Mouse (Mus musculus) erythroblast, adult 5-6 weeks (primary cell): ENCODE measurements around the gene Crb1. TPM values are rescaled to one million over a fixed set of nuclear protein-coding genes. Genes with fewer than 3 reads are reported as not detected.
"Not testable (repeated sequence)": the region's sequence is repeated elsewhere in the genome, so short reads cannot be mapped to it uniquely, and the experiment has no call there.

ENCODE experiments used
- ATAC-seq: replicated peaks from 2 replicates; pipeline ENCODE4 v1.8.0; 2016; ENCODE audit warnings: moderate number of reproducible peaks, mild to moderate bottlenecking, moderate TSS enrichment, inconsistent platforms; ENCODE audit not compliant: poor library complexity, low FRiP score, severe bottlenecking
- total RNA-seq, 2 experiments: library from RNA; stranded (forward) in 1 of 2; stranded (reverse) in 1 of 2; fragments of 150-400 nt in 1 of 2; fragments of 200-764, 138-1000 nt in 1 of 2; gene quantifications; 2 replicates each; pipeline versions ENCODE4 v1.2.3 to v1.2.4; 2015 to 2017; ENCODE audit warnings: low replicate concordance in 2 of 2

Crb1 gene
- total RNA-seq, 2 experiments from 2014 or later, result not detected

DNA sequence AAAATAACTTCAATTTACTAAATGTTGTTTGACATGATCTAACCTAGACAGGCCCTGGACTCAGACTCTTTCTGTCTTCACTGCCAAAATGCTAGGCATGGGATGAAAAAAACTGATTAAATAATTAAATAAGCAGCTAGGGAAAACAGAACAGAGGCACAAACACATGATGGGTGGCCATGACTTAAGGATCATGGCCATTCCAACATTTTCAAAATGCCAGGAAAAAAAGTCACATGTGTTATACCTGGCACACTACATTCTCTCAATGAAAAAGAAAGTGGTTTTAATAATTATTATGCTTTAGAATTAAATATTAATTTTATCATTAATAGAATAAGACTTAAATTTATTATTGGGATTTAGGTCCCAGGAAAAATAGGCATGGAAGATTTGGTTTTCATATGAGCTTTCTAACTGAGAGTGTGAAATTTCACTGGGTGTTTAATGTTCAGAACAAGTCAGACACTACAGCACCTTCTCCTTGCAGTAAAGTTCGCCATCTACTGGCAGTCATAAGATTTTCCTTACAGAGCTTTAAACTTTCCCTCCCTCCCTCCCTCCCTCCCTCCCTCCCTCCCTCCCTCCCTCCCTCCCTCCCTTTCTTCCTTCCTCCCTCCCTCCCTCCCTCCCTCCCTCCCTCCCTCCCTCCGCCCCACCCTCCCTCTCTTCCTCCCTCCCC lies 36.6 kb downstream of the Crb1 start:
- no peak for ATAC-seq

DNA sequence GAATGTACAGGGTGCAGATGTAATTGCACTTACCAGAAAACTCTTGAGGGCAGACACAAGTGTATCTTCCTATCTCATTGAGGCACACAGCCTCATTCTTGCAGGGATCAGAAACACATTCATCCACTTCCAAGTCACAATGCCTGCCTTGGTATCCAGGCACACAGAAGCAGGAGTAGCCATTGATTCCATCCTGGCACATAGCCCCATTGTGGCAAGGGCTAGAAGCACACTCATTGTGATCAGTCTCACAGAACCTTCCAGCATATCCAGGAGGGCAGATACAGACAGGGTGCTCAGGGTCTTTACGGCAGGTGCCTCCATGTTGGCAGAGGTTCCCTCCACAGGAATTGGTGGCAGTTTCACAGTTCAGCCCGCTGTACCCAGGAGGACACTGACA lies 39.9 kb downstream of the Crb1 start:
- ATAC-seq, result no peak

DNA sequence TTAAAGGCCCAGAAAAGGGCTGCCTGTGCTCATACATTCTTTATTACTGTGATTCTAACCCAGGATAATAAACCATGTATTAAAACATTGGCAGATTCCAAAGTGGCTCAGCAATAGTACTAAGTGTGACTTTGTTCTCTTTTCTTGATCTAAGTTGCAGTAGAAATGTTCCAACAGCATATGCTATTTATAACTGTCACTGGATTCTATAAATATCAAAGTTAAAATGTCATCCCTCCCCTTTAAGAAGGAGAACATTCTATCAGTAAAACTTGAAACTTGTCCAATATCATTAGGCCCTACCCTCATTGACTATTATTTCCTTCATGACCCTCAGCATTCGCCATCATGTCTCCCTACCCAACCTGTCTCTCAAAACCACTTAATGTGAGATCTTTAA lies 48.1 kb downstream of the Crb1 start:
- ATAC-seq, result no peak

DNA sequence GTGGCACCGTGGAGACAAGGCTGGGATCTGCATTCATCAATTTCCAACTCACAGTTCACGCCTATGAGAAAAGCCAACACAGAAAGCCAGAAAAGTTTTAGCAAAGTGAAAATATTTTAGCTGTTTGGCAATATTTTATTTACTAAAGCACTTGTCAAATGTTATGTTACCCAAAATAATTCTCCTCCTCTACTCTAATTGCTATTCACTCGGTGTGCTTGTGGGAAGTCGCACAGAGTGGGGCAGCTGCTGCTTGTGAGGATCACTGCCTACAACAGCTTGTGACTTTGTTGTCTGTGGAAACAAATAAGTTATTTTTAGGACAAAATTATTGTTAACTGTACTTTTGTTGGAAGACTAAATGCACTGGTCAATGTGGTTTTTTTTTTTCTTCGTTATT lies 48.6 kb downstream of the Crb1 start:
- no peak for ATAC-seq

DNA sequence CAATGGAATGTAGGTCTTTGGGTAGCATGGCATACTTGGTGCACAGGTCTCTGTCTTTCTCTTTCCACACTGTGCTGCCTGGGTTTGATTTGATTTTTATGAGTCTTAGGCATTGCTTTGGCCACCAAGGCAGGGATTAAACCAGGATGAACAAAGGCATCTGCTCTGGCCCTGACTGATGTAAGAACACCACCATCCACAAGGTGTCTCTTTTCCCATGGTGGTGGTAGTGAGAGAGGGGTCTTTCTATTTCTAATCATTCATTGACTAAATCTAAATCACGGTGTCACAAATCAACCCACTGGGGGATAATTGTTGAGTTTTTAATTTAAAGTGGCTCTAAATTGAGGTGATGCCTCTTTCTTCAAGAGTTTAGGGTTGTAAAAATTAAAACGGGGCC lies 51.5 kb downstream of the Crb1 start:
- ATAC-seq, result no peak

DNA sequence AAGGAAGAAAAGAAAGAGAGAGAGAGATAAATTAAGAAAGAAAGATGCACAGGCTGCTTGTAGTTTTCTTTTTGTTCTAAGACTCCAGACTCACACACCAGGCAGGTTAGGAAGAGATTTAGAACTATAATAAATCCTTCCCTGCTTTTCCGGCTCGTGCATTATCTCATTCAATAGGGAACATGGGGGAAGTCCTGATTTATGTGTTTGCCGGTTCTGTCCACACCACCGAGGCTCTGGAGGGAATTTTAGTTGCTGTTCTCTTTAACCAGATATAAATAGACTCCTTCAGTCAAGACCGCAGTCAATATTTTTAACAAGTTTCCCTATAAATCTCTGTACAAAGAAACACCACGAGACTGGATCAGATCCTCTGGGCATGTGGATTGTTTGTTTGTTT lies 57.1 kb downstream of the Crb1 start:
- ATAC-seq, result no peak

DNA sequence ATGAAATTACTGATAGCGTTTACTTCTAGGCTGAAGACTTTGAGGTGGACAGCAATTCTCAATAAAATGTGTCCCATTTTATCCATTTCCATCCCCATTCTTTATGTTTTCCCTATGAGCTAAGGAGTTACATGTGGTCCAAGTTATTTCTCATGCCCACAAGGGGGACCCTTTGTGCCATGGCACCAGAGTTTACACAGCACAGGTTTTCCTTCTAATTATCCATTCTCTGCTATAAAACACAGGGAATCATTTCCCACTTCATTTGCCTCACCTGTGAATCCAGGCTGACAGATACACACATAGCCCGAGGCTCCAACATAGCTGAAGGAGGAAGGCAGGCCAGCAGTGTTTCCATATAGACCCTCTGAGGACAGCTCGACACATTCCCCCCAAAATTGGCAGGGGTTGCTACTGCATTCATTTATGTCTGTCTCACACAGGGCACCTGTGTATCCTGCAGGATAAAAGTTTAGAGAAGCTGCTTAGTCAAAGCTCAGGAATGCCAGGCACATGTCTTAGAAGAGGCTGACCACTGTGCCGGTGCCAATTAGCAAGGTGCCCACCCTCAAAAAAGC lies 62.5 kb downstream of the Crb1 start:
- no peak for ATAC-seq

DNA sequence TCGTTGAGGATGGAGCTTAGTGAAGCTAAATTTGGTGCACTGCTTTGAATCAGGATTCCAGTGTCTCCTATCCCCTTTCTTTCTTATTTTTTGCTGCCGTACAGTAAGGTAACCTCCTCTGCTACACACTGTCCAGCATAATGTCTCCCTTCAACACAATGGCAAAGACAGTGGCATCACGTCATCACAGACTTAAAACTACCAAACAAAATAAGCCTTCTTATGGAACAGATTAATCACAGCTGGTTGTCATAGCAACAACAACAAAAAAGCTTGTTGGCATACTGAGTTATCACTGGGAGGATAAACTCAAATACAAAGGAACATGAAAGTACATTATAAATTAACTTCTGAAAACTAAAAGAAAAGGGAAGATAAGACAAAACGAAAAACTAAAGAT lies 68.0 kb downstream of the Crb1 start:
- no peak for ATAC-seq

DNA sequence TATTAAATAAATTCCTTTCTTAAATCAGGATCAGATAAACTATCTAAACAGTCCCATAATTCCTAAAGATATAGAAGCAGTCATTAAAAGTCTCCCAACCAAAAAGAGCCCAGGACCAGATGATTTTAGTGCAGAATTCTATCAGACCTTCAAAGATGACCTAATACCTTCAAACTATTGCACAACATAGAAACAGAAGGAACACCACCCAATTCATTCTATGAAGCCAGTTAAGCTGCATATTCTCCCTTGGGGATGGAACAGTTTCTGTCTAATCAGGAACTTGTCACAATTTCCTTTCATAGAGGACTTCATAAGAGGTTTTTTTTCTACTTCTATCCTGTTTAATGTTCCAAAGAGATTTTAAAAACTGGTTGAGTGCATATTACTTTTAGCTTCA lies 74.4 kb downstream of the Crb1 start:
- ATAC-seq, result not testable (repeated sequence)

DNA sequence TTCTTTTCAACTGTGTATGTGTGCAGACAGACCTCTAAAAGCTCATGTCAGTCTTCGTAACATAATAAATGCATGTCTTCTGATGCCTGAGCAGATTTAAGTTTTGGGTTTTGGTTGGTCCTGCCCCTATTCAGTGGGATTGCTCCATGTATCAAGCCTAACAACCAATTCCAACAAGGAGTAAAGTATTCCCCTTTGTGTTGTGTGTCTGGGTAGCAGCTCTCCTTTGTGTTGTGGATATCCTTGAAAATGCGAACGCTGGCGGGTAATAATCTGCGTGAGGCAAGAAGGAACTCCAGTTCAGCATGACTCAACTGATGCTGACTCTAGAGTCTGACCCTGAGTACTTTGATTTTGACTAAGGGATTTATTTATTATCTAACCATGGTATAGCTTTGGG lies 75.1 kb downstream of the Crb1 start:
- no peak for ATAC-seq

DNA sequence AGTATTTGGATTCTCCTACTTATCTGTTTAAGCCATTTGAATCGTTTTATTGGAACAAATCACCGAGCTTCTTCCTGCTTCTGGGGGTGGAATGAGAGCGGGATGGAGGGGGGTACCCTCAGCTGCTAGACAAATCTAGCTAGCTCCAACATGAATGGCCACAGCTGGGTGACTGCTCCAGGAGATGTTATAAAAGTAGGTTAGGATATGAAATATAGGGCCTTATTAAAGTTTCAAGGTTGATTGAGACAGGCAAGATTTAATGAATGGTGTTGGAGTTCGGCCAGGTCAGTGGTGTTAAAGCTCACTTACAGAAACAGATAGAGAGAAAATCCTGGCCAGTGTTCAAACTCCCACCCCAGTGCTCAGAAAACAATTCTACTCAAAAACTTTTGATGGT lies 84.9 kb downstream of the Crb1 start:
- ATAC-seq, result no peak

DNA sequence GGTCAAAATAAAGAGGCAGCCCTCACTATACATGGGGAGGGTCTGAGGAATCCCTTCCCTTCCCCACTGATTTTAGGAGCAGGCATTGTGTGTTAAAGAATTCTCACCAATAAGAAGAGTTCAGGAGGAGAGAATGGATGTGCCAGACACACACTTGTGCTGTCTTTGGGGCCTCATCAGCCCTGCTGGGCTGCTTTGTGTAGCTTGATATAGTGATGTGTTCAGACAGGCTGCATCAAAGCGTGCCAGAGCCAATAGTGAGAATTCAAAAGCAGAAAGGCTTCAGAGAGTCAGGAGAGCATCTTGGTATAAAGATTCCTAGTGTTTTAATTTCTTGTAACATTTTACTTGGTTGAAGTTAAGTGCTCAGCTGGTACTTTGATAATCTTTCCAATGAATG lies 85.3 kb downstream of the Crb1 start:
- no peak for ATAC-seq

DNA sequence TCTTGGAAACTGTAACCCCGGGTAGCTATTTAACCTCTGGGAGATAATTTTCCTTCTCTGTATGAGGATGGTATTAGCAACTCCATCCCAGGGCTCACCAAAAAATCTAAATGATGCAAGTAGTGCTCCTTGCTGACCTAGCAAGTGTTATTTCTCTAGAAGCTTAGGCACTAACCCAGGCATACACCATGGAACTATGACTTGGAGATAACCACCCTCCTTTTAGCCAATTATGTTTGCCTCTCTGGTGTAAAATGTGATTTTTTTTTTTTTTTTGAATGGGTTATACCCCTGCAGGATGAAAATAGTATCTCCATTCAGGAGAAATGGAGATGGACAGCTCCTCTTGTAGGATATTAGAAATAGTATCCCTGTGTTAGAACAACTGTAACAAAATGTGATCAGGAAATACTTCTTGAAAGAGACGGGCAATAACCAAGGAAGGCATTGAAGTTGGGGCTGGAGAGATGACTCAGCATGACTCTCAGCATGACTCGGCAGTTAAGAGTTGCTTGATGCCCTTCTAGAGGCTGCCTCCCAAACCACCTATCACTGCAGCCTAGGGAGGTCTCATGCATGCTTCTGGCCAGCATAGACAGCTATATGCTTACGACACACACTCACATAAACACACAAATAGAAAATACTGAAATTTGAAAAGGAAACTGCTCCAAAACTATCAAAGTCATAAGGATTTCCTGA lies 100.1 kb downstream of the Crb1 start:
- ATAC-seq, result peak; percentile 93

DNA sequence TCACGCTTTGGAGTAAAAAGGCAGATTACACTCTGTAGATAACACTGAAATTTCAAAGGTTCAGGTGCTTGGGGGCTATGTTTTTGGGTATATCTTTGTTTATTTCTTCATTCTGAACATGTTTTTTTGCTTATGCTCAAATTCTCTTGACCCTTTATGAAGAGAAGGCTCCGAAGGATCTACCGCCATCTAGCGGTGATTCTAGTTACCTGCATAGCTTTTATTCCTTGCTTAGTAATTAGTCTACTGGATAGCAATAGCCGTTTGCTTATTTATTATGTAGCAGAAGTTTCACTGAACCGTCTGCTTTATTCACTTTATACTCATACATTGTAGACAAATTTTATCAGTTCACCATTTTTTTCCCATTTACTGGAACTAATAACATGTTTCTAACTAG lies 109.1 kb downstream of the Crb1 start:
- ATAC-seq, result peak; percentile 70

DNA sequence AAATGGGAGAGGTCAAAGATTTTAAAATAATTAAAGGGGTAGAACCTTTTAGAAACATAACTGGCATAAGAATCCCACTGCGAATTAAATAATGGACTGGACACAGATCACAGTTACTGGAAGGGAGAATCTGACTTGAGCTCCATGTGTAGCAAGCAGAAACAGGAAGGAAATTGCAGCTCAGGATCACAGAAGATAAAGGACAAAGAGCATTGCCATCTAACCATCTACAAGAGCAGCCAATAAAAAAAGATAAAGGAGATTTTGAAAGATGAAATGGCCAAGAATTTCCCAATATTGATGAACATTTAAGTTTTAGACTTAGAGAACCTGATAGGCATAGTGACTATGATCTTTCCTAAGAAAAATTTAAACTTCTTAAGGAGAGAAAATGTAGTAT lies 112.7 kb downstream of the Crb1 start:
- no peak for ATAC-seq

DNA sequence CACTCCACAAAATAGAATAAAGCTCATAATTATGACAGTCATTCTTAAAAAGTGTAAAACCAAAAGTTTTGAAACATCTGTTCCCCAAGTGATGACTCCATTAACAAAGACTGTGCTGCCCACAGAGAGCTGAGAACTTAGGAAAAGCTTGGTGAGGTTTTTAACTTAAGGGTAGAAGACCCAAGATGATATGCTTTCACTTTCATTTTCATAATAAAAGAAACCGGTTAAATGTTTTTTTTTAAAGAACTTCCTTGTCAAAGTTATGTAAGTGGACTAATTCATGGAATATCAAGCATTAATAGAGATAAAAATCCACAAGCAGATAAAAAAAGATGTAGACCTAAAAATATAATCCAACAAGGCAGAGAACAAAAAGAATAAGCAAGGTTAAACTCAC lies 113.7 kb downstream of the Crb1 start:
- ATAC-seq, result no peak

DNA sequence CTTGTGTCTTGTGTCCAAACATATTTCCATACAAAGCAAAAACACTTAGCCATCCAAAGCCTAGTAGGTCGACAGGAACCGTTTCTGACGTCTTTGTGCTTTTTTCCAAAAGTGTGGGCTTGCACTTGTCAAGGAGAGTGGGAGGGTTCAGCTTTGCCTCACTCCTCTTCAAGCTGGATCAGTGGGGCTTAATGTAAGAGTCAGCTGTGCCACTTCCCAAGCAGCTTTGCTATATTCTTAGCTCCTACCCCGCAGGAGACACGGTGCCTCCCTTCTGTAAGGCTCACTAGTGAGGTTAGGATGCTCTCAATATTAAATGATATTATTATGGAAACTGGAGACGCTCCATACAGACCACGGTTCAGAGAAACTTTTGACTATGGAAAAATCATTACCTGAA lies 121.3 kb downstream of the Crb1 start:
- ATAC-seq, result no peak

DNA sequence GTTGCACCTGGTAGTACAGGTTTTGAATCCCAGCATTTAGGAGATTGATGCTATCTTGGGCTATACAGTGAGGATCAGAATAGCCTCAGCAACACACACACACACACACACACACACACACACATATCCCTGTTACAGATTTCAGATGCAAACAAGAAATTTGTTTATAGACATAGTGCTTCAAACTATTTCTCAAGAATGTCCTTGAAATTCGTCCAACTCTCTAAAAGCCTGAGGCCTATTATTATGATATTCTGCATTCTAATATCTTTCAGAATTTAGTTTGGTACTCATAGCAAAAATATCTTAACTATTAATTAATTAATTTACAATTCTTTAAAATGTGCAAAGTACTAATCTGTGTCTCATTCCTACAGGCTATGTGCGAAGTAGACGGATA lies 124.9 kb downstream of the Crb1 start:
- ATAC-seq, result no peak

DNA sequence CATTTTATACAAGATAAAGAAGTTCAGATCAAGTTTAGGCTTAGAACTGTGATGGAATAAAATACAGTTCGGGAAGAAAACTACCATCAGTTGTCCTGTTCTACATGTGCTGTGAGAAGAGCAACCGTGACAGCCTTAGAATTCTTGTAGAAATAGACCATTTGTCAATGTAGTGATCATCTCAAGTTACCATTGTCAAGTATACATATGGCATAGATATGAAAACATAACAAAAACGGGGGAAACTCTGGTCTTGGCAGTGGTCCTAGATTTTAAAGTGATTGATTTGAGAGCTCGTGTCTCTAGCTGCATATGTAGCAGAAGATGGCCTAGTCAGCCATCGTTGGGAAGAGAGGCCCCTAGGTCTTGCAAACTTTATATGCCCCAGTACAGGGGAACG lies 127.7 kb downstream of the Crb1 start:
- no peak for ATAC-seq

DNA sequence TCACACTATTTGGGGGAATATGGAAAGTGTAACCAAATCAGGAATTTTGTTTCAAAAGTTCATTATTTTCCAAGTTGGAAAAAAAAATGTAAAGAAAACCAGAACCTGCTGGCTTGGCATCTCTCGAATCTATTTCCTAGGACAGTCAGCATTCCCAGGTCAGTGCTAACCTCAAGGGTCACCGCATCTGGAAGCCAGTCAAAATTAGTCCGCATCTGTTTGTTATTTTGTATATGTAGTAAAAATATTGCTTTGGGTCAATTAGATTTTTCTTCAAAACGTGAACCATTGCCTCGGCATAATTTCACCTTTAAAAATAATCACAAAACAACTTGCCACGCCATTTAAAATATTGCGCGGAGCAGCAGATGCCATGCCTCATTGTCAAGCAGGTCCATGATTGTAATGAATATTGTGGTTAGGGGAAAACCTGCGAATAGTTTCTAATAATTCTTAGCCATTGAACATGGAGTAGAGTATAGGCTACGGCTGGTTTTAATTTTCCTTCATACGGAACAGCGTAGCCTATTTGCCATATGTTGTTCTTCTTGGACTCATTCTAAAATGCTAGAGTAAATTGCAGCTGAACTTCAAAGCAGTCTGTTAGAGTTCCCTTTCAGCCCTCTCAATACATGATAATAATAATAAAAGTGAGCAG lies 130.0 kb downstream of the Crb1 start:
- ATAC-seq, result no peak

DNA sequence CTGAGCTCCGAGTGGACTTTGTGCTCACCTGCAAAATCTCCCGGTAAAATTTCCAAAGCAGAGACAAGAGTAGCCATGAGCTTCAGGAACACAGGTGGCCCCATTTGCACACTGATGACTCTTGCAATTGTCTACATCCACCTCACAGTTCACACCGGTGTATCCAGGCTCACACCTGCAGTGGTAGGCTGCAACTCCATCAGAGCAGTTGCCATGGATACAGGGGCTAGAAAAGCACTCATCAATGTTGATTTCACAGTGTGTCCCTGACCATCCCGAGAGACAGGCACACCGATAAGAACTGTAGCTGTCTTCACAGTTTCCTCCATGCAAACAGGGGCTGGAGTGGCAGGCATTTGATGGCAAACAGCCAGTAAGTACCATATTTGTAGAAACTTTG lies 140.1 kb downstream of the Crb1 start:
- ATAC-seq, result no peak
